Mouse (Mus musculus): ENCODE results near the gene Akr1e1. TPM values are rescaled to one million over a fixed set of nuclear protein-coding genes. Genes with fewer than 3 reads are reported as not detected.

The Akr1e1 gene
- polyA plus RNA-seq, 1 experiment = not detected

- TF ChIP-seq POLR2A (IDR thresholded peaks at IDR 0.05; ENCODE audit: insufficient read depth, low read depth, low read length) = no peak
- no peak for TF ChIP-seq CTCF (IDR thresholded peaks at IDR 0.05; ENCODE audit: insufficient read depth, low read depth, low read length)
- Histone ChIP-seq H3K27ac (ENCODE audit: insufficient read depth, low read depth, low read length) (no peak overlapping the region), H3K4me1 (ENCODE audit: control insufficient read depth, insufficient read depth, low read length) (no peaks in the 10 kb centered on the region), H3K4me3 (ENCODE audit: insufficient read depth, low read depth, low read length) (no peak overlapping the region)
- 97% methylated on average over 1 of the region's 1 CpGs for WGBS
Measured at GRCm38 (mm10) chr13:4576921-4577320, 32.1 kb downstream of the Akr1e1 start.

DNA sequence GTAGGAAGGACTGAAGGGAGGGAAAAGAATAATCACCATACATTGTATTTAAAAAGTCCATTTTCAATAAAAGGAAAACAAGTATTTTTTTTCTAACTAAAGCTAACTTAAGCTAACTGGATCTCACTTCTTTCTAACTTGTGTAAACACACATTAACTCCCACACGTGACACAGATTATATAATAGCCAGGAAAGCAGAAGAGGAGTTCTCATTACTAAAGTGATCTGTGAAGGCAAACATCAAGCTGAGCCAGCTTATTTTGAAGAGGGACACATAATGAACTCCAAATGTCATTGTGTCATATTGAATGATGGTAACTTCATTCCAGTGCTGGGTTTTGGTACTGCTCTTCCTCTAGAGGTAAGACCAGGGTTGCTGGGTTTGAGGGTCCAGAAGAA, 35.1 kb downstream of the Akr1e1 start, which contains the start of gene Akr1c21:
Akr1c21 (plus strand) TSS at position 205 of the 400 bp plus-strand sequence.
- 62% methylated on average over 1 of the region's 1 CpGs for WGBS

DNA sequence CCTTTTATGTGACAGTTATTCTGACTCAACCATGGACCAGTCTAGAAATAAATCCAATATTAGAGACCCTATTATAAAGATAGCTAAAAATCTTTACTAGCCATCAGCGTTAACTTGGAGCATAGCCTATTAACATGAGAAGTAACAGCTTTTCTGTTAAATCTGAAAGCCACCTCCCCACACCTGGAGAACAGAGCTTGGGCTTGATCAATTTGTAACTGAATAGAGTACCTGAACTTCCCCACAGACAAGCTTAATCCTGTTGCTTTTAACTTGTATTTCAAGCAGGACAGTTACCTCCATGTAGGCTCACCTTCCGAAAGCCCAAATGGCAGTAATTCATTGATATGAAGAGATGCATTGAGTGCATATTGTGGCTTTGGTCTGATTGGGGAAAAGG, 43.0 kb downstream of the Akr1e1 start:
- Histone ChIP-seq H3K4me3 (ENCODE audit: insufficient read depth, low read depth, low read length) (no peak overlapping the region), H3K4me1 (ENCODE audit: control insufficient read depth, insufficient read depth, low read length) (no peaks in the 10 kb centered on the region), H3K27ac (ENCODE audit: insufficient read depth, low read depth, low read length) (no peak overlapping the region)
- 84% methylated on average over 2 of the region's 2 CpGs for WGBS
- TF ChIP-seq CTCF (IDR thresholded peaks at IDR 0.05; ENCODE audit: insufficient read depth, low read depth, low read length) (no peak), POLR2A (IDR thresholded peaks at IDR 0.05; ENCODE audit: insufficient read depth, low read depth, low read length) (no peak)

More for the DNA sequence above, 35.1 kb downstream of the Akr1e1 start, which contains the start of gene Akr1c21:
- no peak for TF ChIP-seq POLR2A (IDR thresholded peaks at IDR 0.05; ENCODE audit: insufficient read depth, low read depth, low read length)
- TF ChIP-seq CTCF (IDR thresholded peaks at IDR 0.05; ENCODE audit: insufficient read depth, low read depth, low read length) = no peak
- H3K4me3 ChIP-seq (ENCODE audit: insufficient read depth, low read depth, low read length) = no peak within 1 kb of the TSS
- no peaks in the 10 kb centered on the region for H3K4me1 ChIP-seq (ENCODE audit: control insufficient read depth, insufficient read depth, low read length)
- H3K27ac ChIP-seq (ENCODE audit: insufficient read depth, low read depth, low read length) = no peak within 1 kb of the TSS

GRCm38 (mm10) chr13:4560500-4560899, 48.5 kb downstream of the Akr1e1 start:
- H3K4me1 ChIP-seq (ENCODE audit: control insufficient read depth, insufficient read depth, low read length) = no peaks in the 10 kb centered on the region
- H3K27ac ChIP-seq (ENCODE audit: insufficient read depth, low read depth, low read length) = no peak overlapping the region
- TF ChIP-seq POLR2A (IDR thresholded peaks at IDR 0.05; ENCODE audit: insufficient read depth, low read depth, low read length) = no peak
- TF ChIP-seq CTCF (IDR thresholded peaks at IDR 0.05; ENCODE audit: insufficient read depth, low read depth, low read length) = no peak
- H3K4me3 ChIP-seq (ENCODE audit: insufficient read depth, low read depth, low read length) = no peak overlapping the region

DNA sequence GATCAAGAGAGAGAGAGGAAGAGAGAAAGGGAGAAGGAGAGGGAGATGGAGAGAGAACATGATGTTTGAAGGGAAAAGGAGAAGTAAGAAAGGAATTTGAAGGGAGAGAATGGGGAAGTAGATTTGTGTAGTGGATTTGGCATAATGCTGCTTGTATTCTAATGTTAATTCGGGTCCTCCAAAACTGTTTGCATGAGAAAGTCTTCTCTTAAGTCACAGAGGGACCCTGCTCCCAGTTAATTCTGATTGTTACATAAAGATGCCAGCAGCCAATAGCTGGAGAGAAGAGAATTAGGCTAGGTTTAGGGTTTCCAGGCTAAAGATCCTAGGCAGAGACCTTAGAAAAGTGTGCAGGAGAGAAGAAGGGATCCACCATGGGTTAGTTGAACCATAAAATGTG, 49.8 kb downstream of the Akr1e1 start:
- WGBS = 58% methylated on average over 1 of the region's 1 CpGs
- no peak overlapping the region for H3K27ac ChIP-seq (ENCODE audit: insufficient read depth, low read depth, low read length)
- no peaks in the 10 kb centered on the region for H3K4me1 ChIP-seq (ENCODE audit: control insufficient read depth, insufficient read depth, low read length)
- TF ChIP-seq POLR2A (IDR thresholded peaks at IDR 0.05; ENCODE audit: insufficient read depth, low read depth, low read length) (no peak), CTCF (IDR thresholded peaks at IDR 0.05; ENCODE audit: insufficient read depth, low read depth, low read length) (no peak)
- no peak overlapping the region for H3K4me3 ChIP-seq (ENCODE audit: insufficient read depth, low read depth, low read length)

Other genes starting within 250 kb of the Akr1e1 start
- gene Akr1c6, start 174.9 kb downstream of the Akr1e1 start, polyA plus RNA-seq (2012; ENCODE audit: insufficient read depth, insufficient read length, low replicate concordance, missing spikeins) = not detected in 2 replicates
- gene Akr1c20, start 85.8 kb downstream of the Akr1e1 start, polyA plus RNA-seq (2012; ENCODE audit: insufficient read depth, insufficient read length, low replicate concordance, missing spikeins) = not detected in 2 replicates
- gene Akr1c21, start 35.1 kb downstream of the Akr1e1 start, polyA plus RNA-seq (2012; ENCODE audit: insufficient read depth, insufficient read length, low replicate concordance, missing spikeins) = not detected in 2 replicates